Mouse (Mus musculus) erythroblast, embryonic 14.5 days (primary cell): ENCODE data around the gene Fgfr2.

Source experiments
- GATA1 ChIP-seq: IDR thresholded peaks from 2 replicates; pipeline ENCODE4 v1.6.1; 2012; ENCODE audit warnings: low read length, inconsistent platforms, mixed read lengths
- TAL1 ChIP-seq: IDR thresholded peaks from 3 replicates; pipeline ENCODE4 v1.6.1; 2012; ENCODE audit warnings: low read length, inconsistent platforms, mixed read lengths

DNA sequence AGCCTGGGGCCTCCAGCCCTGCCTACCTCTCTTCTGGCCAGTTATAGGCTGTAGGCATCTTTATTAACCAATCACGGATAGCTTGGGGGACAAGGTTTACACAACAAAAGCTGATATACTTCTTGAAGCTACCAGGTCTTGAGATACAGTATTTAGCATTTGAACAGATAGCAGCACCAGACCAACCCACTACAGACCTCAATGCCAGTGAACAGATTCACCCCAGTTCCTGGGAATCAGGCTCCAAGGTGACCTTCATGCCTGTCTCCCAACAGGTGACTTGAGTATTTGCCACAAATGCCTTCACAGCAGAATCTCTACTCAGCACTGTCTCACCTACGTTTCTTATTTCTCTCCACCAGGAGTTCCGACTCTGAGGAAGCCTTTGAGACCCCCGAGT lies 2406.8 kb downstream of the Fgfr2 start:
- TF ChIP-seq GATA1 (no peak), TAL1 (no peak)
